Mouse (Mus musculus) intestine, embryonic 16.5 days (tissue): ENCODE measurements at regions not wholly inside any gene's neighbourhood (a gene's known extent, or its start where the extent isn't known, plus 50 kb on each side); places are given as distances from the start of the nearest gene placed in this dataset.

Experiments
- ATAC-seq: fragments of 200-750 bp; cut with Nextera tagmentation; 2 replicates; pipeline ENCODE4 v1.8.0; 2017; ENCODE audit warnings: moderate TSS enrichment, moderate library complexity
- H3K27ac ChIP-seq: fragments of 300-500 bp; sonication (generic); 2 replicates; pipeline ENCODE4 v1.5.1; 2014; ENCODE audit warnings: mild to moderate bottlenecking, low read length
- H3K27me3 ChIP-seq: fragments of 300-500 bp; sonication (generic); replicated peaks from 2 replicates; pipeline ENCODE4 v1.6.1; 2014; ENCODE audit warnings: low read length, control low read depth, mixed read lengths; ENCODE audit not compliant: control insufficient read depth, insufficient read depth
- H3K36me3 ChIP-seq: fragments of 300-500 bp; sonication (generic); 2 replicates; pipeline ENCODE4 v1.6.1; 2014; ENCODE audit warnings: low read length, control low read depth; ENCODE audit not compliant: control insufficient read depth, insufficient read depth
- H3K4me1 ChIP-seq: fragments of 300-500 bp; sonication (generic); 2 replicates; pipeline ENCODE4 v1.6.1; 2014; ENCODE audit warnings: low read length, control low read depth, mixed read lengths; ENCODE audit not compliant: control insufficient read depth, insufficient read depth
- H3K4me2 ChIP-seq: fragments of 300-500 bp; sonication (generic); 2 replicates; pipeline ENCODE4 v1.6.1; 2014; ENCODE audit warnings: low read depth, low read length, control low read depth
- H3K4me3 ChIP-seq: fragments of 300-500 bp; sonication (generic); 2 replicates; pipeline ENCODE4 v1.5.1; 2014; ENCODE audit warnings: mild to moderate bottlenecking, low read length
- H3K9ac ChIP-seq: fragments of 300-500 bp; sonication (generic); 2 replicates; pipeline ENCODE4 v1.6.1; 2014; ENCODE audit warnings: low read depth, low read length
- H3K9me3 ChIP-seq: fragments of 300-500 bp; sonication (generic); 2 replicates; pipeline ENCODE4 v1.6.1; 2016; ENCODE audit warnings: low read length, control low read depth; ENCODE audit not compliant: control insufficient read depth
- WGBS: fragments of 180-500 bp; shearing (Covaris S2); extraction: QIAGEN DNeasy Blood & Tissue Kit; methylation state at CpG from one replicate; pipeline ENCODE4 v1.1.7; 2014; 5-methylcytosine and 5-hydroxymethylcytosine counted together

- no peaks in the 10 kb centered on the region for H3K27me3 ChIP-seq
- WGBS: 56% methylated on average over 3 of the region's 3 CpGs
- H3K4me1 ChIP-seq: no peaks in the 10 kb centered on the region
- no peaks in the 10 kb centered on the region for H3K9me3 ChIP-seq
- H3K9ac ChIP-seq: no peak overlapping the region
- no peak overlapping the region for H3K27ac ChIP-seq
- ATAC-seq: no peak
- no peaks in the 10 kb centered on the region for H3K36me3 ChIP-seq
- H3K4me3 ChIP-seq: no peak overlapping the region
- no peak overlapping the region for H3K4me2 ChIP-seq
These were observed 99.5 kb upstream of the Plcb4 start for GRCm38 (mm10) chr2:135559328-135559727.

- 82% methylated on average over 9 of the region's 9 CpGs for WGBS
- no peaks in the 10 kb centered on the region for H3K36me3 ChIP-seq
- ATAC-seq: no peak
These were observed 98.7 kb upstream of the Plcb4 start for GRCm38 (mm10) chr2:135559933-135560710.

GRCm38 (mm10) chr2:135560856-135561255, 98.0 kb upstream of the Plcb4 start:
- H3K27ac ChIP-seq: no peak overlapping the region
- no peaks in the 10 kb centered on the region for H3K27me3 ChIP-seq
- H3K4me3 ChIP-seq: no peak overlapping the region
- WGBS: 76% methylated on average over 1 of the region's 1 CpGs
- no peak overlapping the region for H3K4me2 ChIP-seq
- H3K9ac ChIP-seq: no peak overlapping the region
- H3K4me1 ChIP-seq: no peaks in the 10 kb centered on the region
- H3K9me3 ChIP-seq: no peaks in the 10 kb centered on the region
- no peaks in the 10 kb centered on the region for H3K36me3 ChIP-seq
- ATAC-seq: no peak

More at GRCm38 (mm10) chr2:135559933-135560710, 98.7 kb upstream of the Plcb4 start:
- H3K4me2 ChIP-seq: no peak overlapping the region
- H3K27ac ChIP-seq: no peak overlapping the region
- H3K4me3 ChIP-seq: no peak overlapping the region
- H3K9ac ChIP-seq: no peak overlapping the region
- no peaks in the 10 kb centered on the region for H3K9me3 ChIP-seq
- H3K4me1 ChIP-seq: no peaks in the 10 kb centered on the region
- no peaks in the 10 kb centered on the region for H3K27me3 ChIP-seq

GRCm38 (mm10) chr2:135561716-135562115, 97.1 kb upstream of the Plcb4 start:
- no peaks in the 10 kb centered on the region for H3K36me3 ChIP-seq
- H3K9ac ChIP-seq: no peak overlapping the region
- ATAC-seq: no peak
- 67% methylated on average over 7 of the region's 7 CpGs for WGBS
- no peak overlapping the region for H3K27ac ChIP-seq
- no peak overlapping the region for H3K4me2 ChIP-seq
- H3K4me3 ChIP-seq: no peak overlapping the region
- H3K4me1 ChIP-seq: no peaks in the 10 kb centered on the region
- H3K27me3 ChIP-seq: no peaks in the 10 kb centered on the region
- no peaks in the 10 kb centered on the region for H3K9me3 ChIP-seq

GRCm38 (mm10) chr2:135562140-135562890, 96.5 kb upstream of the Plcb4 start:
- no peak overlapping the region for H3K9ac ChIP-seq
- peak; percentile 68 for ATAC-seq
- no peak overlapping the region for H3K4me3 ChIP-seq

GRCm38 (mm10) chr2:135564231-135564630, 94.6 kb upstream of the Plcb4 start:
- Histone ChIP-seq H3K4me3 (no peak overlapping the region), H3K9ac (no peak overlapping the region), H3K27me3 (no peaks in the 10 kb centered on the region), H3K27ac (no peak overlapping the region), H3K36me3 (no peaks in the 10 kb centered on the region), H3K9me3 (no peaks in the 10 kb centered on the region), H3K4me2 (no peak overlapping the region), H3K4me1 (no peaks in the 10 kb centered on the region)
- WGBS: 62% methylated on average over 4 of the region's 4 CpGs
- ATAC-seq: no peak

More at GRCm38 (mm10) chr2:135562140-135562890, 96.5 kb upstream of the Plcb4 start:
- Histone ChIP-seq H3K27me3 (no peaks in the 10 kb centered on the region), H3K9me3 (no peaks in the 10 kb centered on the region), H3K36me3 (no peaks in the 10 kb centered on the region), H3K4me1 (no peaks in the 10 kb centered on the region), H3K4me2 (no peak overlapping the region), H3K27ac (no peak overlapping the region)
- 55% methylated on average over 10 of the region's 10 CpGs for WGBS

- Histone ChIP-seq H3K9ac (no peak overlapping the region), H3K4me3 (no peak overlapping the region), H3K4me1 (no peaks in the 10 kb centered on the region), H3K27ac (no peak overlapping the region), H3K27me3 (no peaks in the 10 kb centered on the region), H3K4me2 (no peak overlapping the region), H3K36me3 (no peaks in the 10 kb centered on the region), H3K9me3 (no peaks in the 10 kb centered on the region)
- ATAC-seq: no peak
- 80% methylated on average over 2 of the region's 2 CpGs for WGBS
These were observed 90.5 kb upstream of the Plcb4 start for GRCm38 (mm10) chr2:135568350-135568749.

- no peak overlapping the region for H3K4me2 ChIP-seq
- no peak for ATAC-seq
- no peak overlapping the region for H3K9ac ChIP-seq
- no peak overlapping the region for H3K27ac ChIP-seq
- 73% methylated on average over 5 of the region's 5 CpGs for WGBS
- no peaks in the 10 kb centered on the region for H3K36me3 ChIP-seq
- no peaks in the 10 kb centered on the region for H3K27me3 ChIP-seq
- no peak overlapping the region for H3K4me3 ChIP-seq
- no peaks in the 10 kb centered on the region for H3K9me3 ChIP-seq
- H3K4me1 ChIP-seq: no peaks in the 10 kb centered on the region
These were observed 87.2 kb upstream of the Plcb4 start for GRCm38 (mm10) chr2:135571599-135571998.

GRCm38 (mm10) chr2:135577228-135577627, 81.6 kb upstream of the Plcb4 start:
- H3K27ac ChIP-seq: no peak overlapping the region
- H3K36me3 ChIP-seq: no peaks in the 10 kb centered on the region
- H3K4me3 ChIP-seq: no peak overlapping the region
- H3K4me2 ChIP-seq: no peak overlapping the region
- H3K9me3 ChIP-seq: no peaks in the 10 kb centered on the region
- 77% methylated on average over 5 of the region's 5 CpGs for WGBS
- H3K27me3 ChIP-seq: no peaks in the 10 kb centered on the region
- no peak overlapping the region for H3K9ac ChIP-seq
- H3K4me1 ChIP-seq: no peaks in the 10 kb centered on the region
- peak; percentile 38; the same call in 1 of the 2 replicates for ATAC-seq
